Mouse (Mus musculus): ENCODE measurements at regions not wholly inside any gene's neighbourhood (a gene's known extent, or its start where the extent isn't known, plus 50 kb on each side); places are given as distances from the start of the nearest gene placed in this dataset.

DNA sequence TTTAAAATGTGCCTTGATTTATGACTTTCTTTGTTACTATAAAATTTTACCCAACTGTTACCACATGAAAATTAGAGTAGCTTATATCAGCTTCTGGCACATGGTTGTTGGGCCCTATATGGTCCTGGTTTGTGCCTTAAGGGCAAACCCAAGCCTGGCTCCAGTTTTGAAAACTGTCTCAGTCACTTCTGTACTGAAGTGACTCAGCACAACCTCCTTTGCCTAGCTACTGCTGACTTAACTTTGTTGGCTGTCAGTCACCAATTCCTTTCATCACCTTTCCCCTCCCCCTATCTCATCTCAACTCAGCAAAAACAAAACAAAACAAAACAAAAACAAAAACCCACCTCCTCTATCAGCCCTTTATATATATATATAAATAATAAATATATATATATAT is 251.0 kb upstream of the Myo3a start:
- TF ChIP-seq POLR2A (IDR thresholded peaks at IDR 0.05; ENCODE audit: extremely low read depth, insufficient read depth, low read length) (no peak), CTCF (IDR thresholded peaks at IDR 0.05; ENCODE audit: low read depth, low read length) (no peak)

Measured in liver, adult 2 months (tissue).